Mouse (Mus musculus) heart, embryonic 15.5 days (tissue): ENCODE measurements around the gene Atp5k. TPM values are rescaled to one million over a fixed set of nuclear protein-coding genes. Genes with fewer than 3 reads are reported as not detected.

Experiments
- ATAC-seq: fragments of 200-750 bp; cut with Nextera tagmentation; replicated peaks from 2 replicates; pipeline ENCODE4 v1.8.0; 2017; ENCODE audit warnings: low read depth, moderate TSS enrichment; ENCODE audit not compliant: insufficient number of reproducible peaks, insufficient read depth, low FRiP score
- H3K27ac ChIP-seq: fragments of 300-500 bp; sonication (generic); 2 replicates; pipeline ENCODE4 v1.5.1; 2015; ENCODE audit warnings: mild to moderate bottlenecking, inconsistent platforms
- H3K27me3 ChIP-seq: fragments of 300-500 bp; sonication (generic); 2 replicates; pipeline ENCODE4 v1.6.1; 2015; ENCODE audit warnings: inconsistent platforms
- H3K36me3 ChIP-seq: fragments of 300-500 bp; sonication (generic); 2 replicates; pipeline ENCODE4 v1.6.1; 2015; ENCODE audit warnings: mild to moderate bottlenecking, inconsistent platforms
- H3K4me1 ChIP-seq: fragments of 300-500 bp; sonication (generic); replicated peaks from 2 replicates; pipeline ENCODE4 v1.6.1; 2015; ENCODE audit warnings: inconsistent platforms
- H3K4me2 ChIP-seq: fragments of 300-500 bp; sonication (generic); 2 replicates; pipeline ENCODE4 v1.6.1; 2015; ENCODE audit warnings: inconsistent platforms, mild to moderate bottlenecking, moderate library complexity
- H3K4me3 ChIP-seq: fragments of 300-500 bp; sonication (generic); 2 replicates; pipeline ENCODE4 v1.5.1; 2015; ENCODE audit warnings: mild to moderate bottlenecking, inconsistent platforms
- H3K9ac ChIP-seq: fragments of 300-500 bp; sonication (generic); 2 replicates; pipeline ENCODE4 v1.6.1; 2015; ENCODE audit warnings: mild to moderate bottlenecking, inconsistent platforms
- H3K9me3 ChIP-seq: fragments of 300-500 bp; sonication (generic); replicated peaks from 2 replicates; pipeline ENCODE4 v1.6.1; 2016; ENCODE audit warnings: inconsistent platforms
- WGBS: fragments of 180-500 bp; shearing (Covaris S2); methylation state at CpG from one replicate; pipeline ENCODE4 v1.1.7; 2015; ENCODE audit warnings: mixed read lengths; 5-methylcytosine and 5-hydroxymethylcytosine counted together
- polyA plus RNA-seq: library from polyadenylated mRNA; unstranded; fragments of >200 nt; fragmentation: Nextera tagmentation; extraction: Ambion mirVana; gene quantifications from 2 replicates; pipeline ENCODE4 v1.2.1, GENCODE M21; 2015

Gene Atp5k
- polyA plus RNA-seq, 1 experiment from 2014 or later: 1,118 TPM

DNA sequence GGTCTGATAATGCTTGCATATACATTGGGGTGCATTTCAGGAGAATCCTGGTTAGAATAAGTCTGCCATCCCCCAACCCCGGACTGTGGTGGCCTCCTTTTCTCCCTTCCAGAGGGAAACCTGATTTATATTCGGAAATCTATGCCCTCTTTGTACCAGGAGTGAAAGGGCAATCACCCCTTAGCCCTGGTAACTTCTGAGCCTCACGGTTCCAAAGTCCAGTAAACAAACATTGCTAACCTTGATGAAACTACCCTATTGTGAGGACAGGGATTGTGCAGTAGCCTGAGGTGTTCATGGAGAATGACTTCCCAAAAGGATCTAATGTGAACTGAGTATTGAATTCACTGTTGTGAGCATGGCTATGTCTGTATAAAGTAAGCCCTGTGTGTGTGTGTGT is 19.8 kb upstream of the Atp5k start:
- Histone ChIP-seq H3K9me3 (no peaks in the 10 kb centered on the region), H3K4me1 (peaks cover 6% of the 10 kb centered on the region), H3K4me2 (no peak overlapping the region), H3K27me3 (no peaks in the 10 kb centered on the region), H3K9ac (no peak overlapping the region), H3K36me3 (no peaks in the 10 kb centered on the region), H3K4me3 (no peak overlapping the region), H3K27ac (no peak overlapping the region)
- WGBS: 56% methylated on average over 3 of the region's 3 CpGs
- no peak for ATAC-seq

DNA sequence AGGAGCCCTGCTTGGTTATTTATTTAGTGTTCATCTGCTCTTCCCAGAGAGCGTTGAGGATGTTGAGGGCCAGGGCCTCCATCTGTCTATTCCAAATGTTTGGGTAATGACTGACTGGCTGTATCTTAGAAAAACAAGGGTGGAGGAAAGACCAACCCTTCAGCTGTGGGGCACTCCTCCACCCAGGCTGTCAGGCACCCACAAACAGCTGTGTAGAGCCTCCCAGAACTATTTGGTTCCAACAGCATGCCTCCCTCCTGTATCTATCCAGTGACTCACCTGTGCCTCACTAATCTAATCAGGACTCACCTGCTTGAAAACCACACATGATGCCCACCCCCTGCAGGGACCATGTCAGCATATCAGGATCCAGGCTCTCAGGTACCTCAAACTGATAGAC is 18.2 kb upstream of the Atp5k start:
- no peak overlapping the region for H3K9ac ChIP-seq
- ATAC-seq: no peak
- H3K9me3 ChIP-seq: no peaks in the 10 kb centered on the region
- H3K36me3 ChIP-seq: no peaks in the 10 kb centered on the region
- H3K27ac ChIP-seq: no peak overlapping the region
- no peak overlapping the region for H3K4me2 ChIP-seq
- H3K27me3 ChIP-seq: no peaks in the 10 kb centered on the region
- 82% methylated on average over 1 of the region's 1 CpGs for WGBS
- H3K4me1 ChIP-seq: peaks cover 14% of the 10 kb centered on the region
- no peak overlapping the region for H3K4me3 ChIP-seq

DNA sequence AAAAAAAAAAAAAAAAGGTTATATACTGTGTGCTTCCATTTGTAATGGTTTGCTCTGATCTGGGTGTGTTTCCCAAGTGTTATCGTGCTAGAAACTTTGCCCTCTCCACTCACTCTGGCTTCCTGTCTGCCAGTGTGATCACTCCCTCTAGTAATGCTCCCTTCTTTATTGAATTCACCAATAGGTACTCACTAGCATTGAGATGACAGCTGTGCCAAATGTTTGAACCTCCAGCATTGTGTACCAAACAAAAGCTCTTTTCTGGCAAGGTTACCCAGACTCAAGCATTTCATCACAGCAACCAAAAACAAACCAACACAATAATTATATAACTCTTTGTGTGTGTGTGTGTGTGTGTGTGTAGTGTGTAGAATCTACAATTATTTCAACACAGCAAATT is 17.4 kb upstream of the Atp5k start:
- Histone ChIP-seq H3K4me3 (no peak overlapping the region), H3K36me3 (no peaks in the 10 kb centered on the region), H3K9me3 (no peaks in the 10 kb centered on the region), H3K9ac (no peak overlapping the region), H3K4me2 (no peak overlapping the region), H3K27ac (no peak overlapping the region), H3K4me1 (peaks cover 14% of the 10 kb centered on the region), H3K27me3 (no peaks in the 10 kb centered on the region)
- ATAC-seq: no peak
- WGBS: 80% methylated on average over 1 of the region's 1 CpGs

DNA sequence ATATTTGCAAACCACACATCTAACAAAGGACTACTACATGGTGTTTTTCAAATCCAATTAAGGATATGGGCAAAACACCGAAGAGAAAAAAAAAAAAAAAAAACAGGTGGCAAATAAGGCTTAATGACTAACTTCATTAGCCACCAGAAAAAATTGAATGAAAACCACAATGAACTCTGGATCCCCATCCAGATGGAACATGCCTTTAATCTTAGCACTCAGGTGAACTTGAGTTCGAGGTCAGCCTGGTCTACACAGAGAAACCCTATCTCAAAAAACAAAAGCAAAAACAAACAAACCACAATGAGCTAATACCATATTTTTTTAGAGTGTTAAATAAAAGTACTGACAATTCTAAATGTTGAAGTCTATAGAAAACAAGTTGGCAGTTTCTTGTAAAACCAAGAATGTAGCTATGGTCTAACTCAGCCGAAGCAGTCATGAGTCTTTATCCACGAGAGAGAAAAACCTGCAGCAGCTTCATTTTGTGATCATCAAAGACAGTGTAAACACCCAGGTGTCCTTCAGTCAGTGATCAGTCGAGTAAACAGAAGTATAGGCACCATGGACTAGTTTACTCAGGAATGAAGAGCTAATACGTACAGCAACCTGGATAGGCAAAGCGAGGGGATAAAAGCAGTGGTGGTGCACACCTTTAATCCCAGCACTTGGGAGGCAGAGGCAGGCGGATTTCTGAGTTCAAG is 16.7 kb upstream of the Atp5k start:
- Histone ChIP-seq H3K27ac (no peak overlapping the region), H3K4me2 (no peak overlapping the region), H3K4me1 (peaks cover 14% of the 10 kb centered on the region), H3K9ac (no peak overlapping the region), H3K4me3 (no peak overlapping the region), H3K9me3 (no peaks in the 10 kb centered on the region), H3K27me3 (no peaks in the 10 kb centered on the region), H3K36me3 (no peaks in the 10 kb centered on the region)
- ATAC-seq: no peak
- WGBS: 80% methylated on average over 8 of the region's 8 CpGs

DNA sequence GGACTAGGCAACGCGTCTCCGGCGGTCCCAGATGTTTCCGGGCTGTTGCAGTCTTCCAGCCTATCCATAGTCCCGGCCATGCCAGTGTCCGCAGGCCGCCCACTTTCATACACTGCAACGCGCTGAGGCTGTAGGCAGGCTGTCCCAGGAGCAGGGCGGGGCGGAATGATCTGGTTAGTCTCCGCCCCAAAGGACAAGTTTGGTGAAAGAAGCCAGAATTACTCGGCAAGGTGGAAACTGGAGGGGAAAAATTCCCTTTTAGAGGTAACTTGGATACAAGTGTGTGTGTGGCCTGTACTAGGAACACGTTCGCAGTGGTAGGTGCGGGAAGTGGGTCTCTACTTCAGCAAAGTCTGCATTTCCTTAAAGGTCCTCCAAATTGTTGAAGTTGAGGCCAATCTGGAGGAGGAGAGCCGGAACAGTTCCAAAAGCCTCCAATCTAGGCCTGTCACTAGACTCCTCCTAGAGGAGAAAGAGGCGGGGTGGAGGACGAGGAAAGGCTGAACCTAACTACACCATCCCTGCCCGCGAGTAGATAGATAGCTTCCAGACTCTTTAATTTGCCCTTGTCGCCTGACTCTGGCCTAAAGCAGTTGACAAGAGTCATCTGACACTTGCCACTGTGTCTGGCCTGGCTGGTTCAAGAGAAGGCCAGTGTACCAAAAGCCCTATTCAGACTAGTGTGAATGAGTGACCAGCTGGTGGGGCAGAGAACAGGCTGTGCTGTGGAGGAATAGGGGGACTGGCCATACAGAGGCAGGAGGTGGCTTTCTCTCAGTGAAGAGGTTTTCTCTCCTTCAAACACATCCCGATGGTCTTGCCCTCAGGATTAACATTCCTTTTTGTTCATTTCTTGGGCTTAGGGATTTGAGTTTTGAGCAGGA is 14.8 kb upstream of the Atp5k start, which contains the start of gene Mfsd7a:
Gene Mfsd7a, minus strand, starts transcription at position 107 of the 884 bp plus-strand sequence.
- Histone ChIP-seq H3K27ac (peak within 1 kb of the TSS; percentile 35; the same call in 1 of the 2 replicates), H3K9ac (peak within 1 kb of the TSS; percentile 20), H3K36me3 (no peaks in the 10 kb centered on the region), H3K4me2 (peak within 1 kb of the TSS; percentile 74), H3K9me3 (no peaks in the 10 kb centered on the region), H3K27me3 (no peaks in the 10 kb centered on the region), H3K4me3 (peak within 1 kb of the TSS; percentile 49), H3K4me1 (peaks cover 14% of the 10 kb centered on the region)
- ATAC-seq: peak; percentile 86
- WGBS: 10% methylated on average over 24 of the region's 24 CpGs

GRCm38 (mm10) chr5:108447857-108448256 is 13.6 kb upstream of the Atp5k start:
- Histone ChIP-seq H3K9me3 (no peaks in the 10 kb centered on the region), H3K27me3 (no peaks in the 10 kb centered on the region), H3K27ac (no peak overlapping the region), H3K4me3 (no peak overlapping the region), H3K36me3 (no peaks in the 10 kb centered on the region), H3K4me2 (0 out of 2 replicates have a peak overlapping the region, but pooled peaks have one; percentile 74), H3K9ac (no peak overlapping the region), H3K4me1 (peaks cover 14% of the 10 kb centered on the region)
- ATAC-seq: no peak
- 83% methylated on average over 7 of the region's 7 CpGs for WGBS

DNA sequence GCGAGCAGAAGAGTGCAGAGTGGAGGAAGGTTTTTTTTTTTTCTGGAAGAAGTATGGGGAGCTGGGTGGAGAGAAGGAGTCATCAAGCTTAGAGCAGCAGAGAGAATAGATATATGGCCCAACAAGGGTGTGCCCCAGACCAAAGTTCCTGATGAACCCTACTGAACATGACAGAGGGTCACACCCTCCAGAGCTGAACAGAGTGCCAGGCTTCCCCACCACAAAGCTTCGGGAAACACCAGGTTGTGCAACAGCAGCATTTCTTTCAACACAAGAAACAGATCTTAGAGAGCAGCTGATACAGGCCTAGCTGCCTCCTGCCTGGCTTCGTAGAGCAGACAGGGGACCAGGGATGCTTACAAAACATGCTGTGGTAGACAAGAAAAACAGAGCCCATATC is 12.7 kb upstream of the Atp5k start:
- Histone ChIP-seq H3K9ac (no peak overlapping the region), H3K4me2 (no peak overlapping the region), H3K27ac (no peak overlapping the region), H3K36me3 (no peaks in the 10 kb centered on the region), H3K4me1 (peaks cover 14% of the 10 kb centered on the region), H3K27me3 (no peaks in the 10 kb centered on the region), H3K9me3 (no peaks in the 10 kb centered on the region), H3K4me3 (no peak overlapping the region)
- ATAC-seq: no peak
- 76% methylated on average over 3 of the region's 3 CpGs for WGBS

DNA sequence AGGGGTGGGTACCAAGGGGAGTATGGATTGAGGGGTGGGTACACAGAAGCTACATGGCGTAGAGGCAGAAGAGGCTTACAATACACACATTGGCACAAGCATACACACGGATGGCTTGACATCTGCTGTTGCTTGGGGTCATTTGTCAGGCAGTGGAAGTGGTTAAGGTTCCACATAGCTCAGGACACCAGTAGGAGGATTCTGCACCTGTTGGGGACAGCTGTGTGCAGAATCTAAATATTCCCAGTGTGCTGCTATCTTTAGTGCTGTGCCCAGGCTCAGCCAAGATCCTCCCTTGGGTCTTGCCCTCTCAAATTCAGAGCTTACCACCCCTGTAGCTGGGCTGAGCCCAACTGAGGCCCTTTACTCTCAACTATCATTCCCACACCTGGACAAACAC is 1.9 kb upstream of the Atp5k start:
- Histone ChIP-seq H3K4me1 (peaks cover 18% of the 10 kb centered on the region), H3K9ac (no peak overlapping the region), H3K27me3 (peaks cover 12% of the 10 kb centered on the region; the same call in 1 of the 2 replicates), H3K9me3 (no peaks in the 10 kb centered on the region), H3K36me3 (peaks cover 18% of the 10 kb centered on the region), H3K4me2 (no peak overlapping the region), H3K4me3 (no peak overlapping the region), H3K27ac (no peak overlapping the region)
- 67% methylated on average over 2 of the region's 2 CpGs for WGBS
- ATAC-seq: no peak

GRCm38 (mm10) chr5:108431196-108431595 is 3.1 kb downstream of the Atp5k start:
- WGBS: 80% methylated on average over 6 of the region's 6 CpGs

GRCm38 (mm10) chr5:108427186-108427585 is 7.1 kb downstream of the Atp5k start:
- Histone ChIP-seq H3K27me3 (no peaks in the 10 kb centered on the region), H3K4me1 (no peaks in the 10 kb centered on the region; the same call in 1 of the 2 replicates), H3K36me3 (peaks cover 23% of the 10 kb centered on the region), H3K4me3 (no peak overlapping the region), H3K9ac (no peak overlapping the region), H3K4me2 (no peak overlapping the region), H3K9me3 (no peaks in the 10 kb centered on the region), H3K27ac (no peak overlapping the region)
- 0 out of 2 replicates have a peak, but pooled peaks have one; percentile 36 for ATAC-seq
- WGBS: 48% methylated on average over 1 of the region's 1 CpGs

More at GRCm38 (mm10) chr5:108431196-108431595, 3.1 kb downstream of the Atp5k start:
- Histone ChIP-seq H3K27ac (no peak overlapping the region), H3K4me2 (no peak overlapping the region), H3K36me3 (peaks cover 32% of the 10 kb centered on the region), H3K9me3 (no peaks in the 10 kb centered on the region), H3K27me3 (0 out of 2 replicates have a peak, but pooled peaks cover 2% of the 10 kb centered on the region), H3K4me1 (peaks cover 18% of the 10 kb centered on the region), H3K9ac (no peak overlapping the region), H3K4me3 (no peak overlapping the region)
- ATAC-seq: no peak

DNA sequence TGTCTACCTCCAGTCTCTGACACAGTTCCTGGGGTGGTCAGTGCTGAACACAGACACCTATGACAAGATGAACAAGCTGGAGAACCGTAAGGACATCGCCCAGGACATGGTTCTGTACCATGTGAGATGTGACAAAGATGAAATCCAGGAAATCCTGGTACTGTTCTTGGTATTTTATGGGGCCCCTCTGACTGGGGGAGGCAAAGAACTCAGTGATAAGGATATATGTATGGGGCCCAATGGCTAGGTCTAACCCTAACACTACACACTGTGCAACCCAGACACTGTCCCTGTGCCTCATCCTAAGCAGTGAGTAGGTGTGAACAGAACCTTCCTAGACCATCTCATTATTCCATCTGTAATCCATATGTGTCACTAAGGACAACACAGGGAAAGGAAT is 10.8 kb downstream of the Atp5k start:
- no peaks in the 10 kb centered on the region for H3K36me3 ChIP-seq
- H3K9ac ChIP-seq: no peak overlapping the region
- no peak for ATAC-seq
- no peak overlapping the region for H3K4me3 ChIP-seq
- no peaks in the 10 kb centered on the region for H3K4me1 ChIP-seq
- H3K9me3 ChIP-seq: no peaks in the 10 kb centered on the region
- 70% methylated on average over 2 of the region's 2 CpGs for WGBS
- no peaks in the 10 kb centered on the region for H3K27me3 ChIP-seq
- no peak overlapping the region for H3K4me2 ChIP-seq
- H3K27ac ChIP-seq: no peak overlapping the region
